Mouse (Mus musculus) splenic B cell, adult 2 months (primary cell): ENCODE results near the gene Mettl21a.
"Not testable (repeated sequence)": the region's sequence is repeated elsewhere in the genome, so short reads cannot be mapped to it uniquely, and the experiment has no call there.

ENCODE experiments used
- DNase-seq: peaks from one replicate; pipeline ENCODE4 v3.0.0-alpha.2; 2011; ENCODE audit warnings: low read depth, low spot score
- H3K27me3 ChIP-seq: 2 replicates; pipeline ENCODE4 v1.6.1; 2012; ENCODE audit warnings: mild to moderate bottlenecking, low read length, moderate library complexity, mixed read lengths; ENCODE audit not compliant: control insufficient read depth, poor library complexity, insufficient read depth, severe bottlenecking
- H3K36me3 ChIP-seq: 2 replicates; pipeline ENCODE4 v1.6.1; 2012; ENCODE audit warnings: mild to moderate bottlenecking, low read length, moderate library complexity, mixed read lengths; ENCODE audit not compliant: control insufficient read depth, poor library complexity, insufficient read depth, severe bottlenecking

Gene Mettl21a

GRCm38 (mm10) chr1:64578801-64579200, 38.2 kb downstream of the Mettl21a start:
- Histone ChIP-seq H3K36me3 (peaks cover 10% of the 10 kb centered on the region), H3K27me3 (no peaks in the 10 kb centered on the region)
- no peak for DNase-seq

DNA sequence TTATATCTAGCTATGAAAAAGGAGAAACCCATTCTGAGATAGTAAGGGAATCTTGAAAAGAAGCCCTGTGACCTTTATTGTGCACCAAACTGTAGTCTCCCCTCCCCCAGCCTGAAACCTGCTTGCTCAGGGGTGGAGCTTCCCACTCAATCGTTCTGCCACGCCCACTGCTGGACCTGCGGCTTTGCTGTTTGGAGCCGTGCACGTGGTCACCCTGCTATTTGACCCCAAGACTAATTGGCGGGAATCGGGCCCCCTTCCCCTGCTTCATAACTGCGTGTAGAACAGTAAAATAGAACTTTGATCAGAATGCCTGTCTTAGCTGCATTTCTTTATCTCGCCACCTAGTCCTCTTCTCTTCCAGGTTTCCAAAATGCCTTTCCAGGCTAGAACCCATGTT, 39.1 kb downstream of the Mettl21a start:
- H3K27me3 ChIP-seq, DNase-seq: not testable (repeated sequence)
- peaks cover 10% of the 10 kb centered on the region for H3K36me3 ChIP-seq

- H3K36me3 ChIP-seq, result peaks cover 10% of the 10 kb centered on the region
- DNase-seq, result no peak
- no peaks in the 10 kb centered on the region for H3K27me3 ChIP-seq
Observed at GRCm38 (mm10) chr1:64576732-64577131, 40.3 kb downstream of the Mettl21a start.

DNA sequence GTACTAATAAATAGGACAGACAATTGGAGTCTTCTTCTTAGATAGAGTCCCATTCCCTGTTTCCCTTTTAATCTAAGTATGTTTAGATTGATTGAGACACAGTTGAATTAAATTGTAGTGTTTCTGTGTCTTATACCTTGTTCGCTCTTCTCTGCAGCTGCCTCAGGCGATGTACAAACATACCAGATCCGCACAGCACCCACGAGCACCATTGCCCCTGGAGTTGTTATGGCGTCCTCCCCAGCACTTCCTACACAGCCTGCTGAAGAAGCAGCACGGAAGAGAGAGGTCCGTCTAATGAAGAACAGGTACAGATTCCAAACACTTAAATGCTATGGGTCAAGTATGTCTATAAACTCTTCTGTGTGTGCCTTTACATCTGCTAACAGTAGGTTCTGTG, 41.0 kb downstream of the Mettl21a start:
- H3K36me3 ChIP-seq, result peaks cover 10% of the 10 kb centered on the region
- no peak for DNase-seq
- H3K27me3 ChIP-seq, result no peaks in the 10 kb centered on the region

DNA sequence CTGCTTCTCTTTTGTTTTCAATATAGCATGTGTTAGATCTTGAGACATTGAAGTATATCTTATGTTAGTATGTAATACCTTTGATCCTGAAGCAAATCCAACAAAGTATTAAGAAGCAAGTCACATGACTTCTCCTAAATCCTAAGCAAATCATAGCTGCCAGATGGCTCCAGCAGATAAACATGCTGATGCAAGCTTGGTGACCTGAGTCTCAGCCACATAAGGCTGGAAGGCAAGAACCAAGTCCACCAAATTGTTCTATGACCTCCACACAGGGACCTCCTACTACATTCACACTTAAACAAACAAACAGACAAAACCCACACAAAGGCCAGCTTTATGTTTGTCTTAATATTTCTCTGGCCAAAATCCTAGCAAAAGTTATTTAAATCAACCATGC, 48.8 kb downstream of the Mettl21a start:
- H3K36me3 ChIP-seq, result peaks cover 5% of the 10 kb centered on the region
- DNase-seq, result no peak
- no peaks in the 10 kb centered on the region for H3K27me3 ChIP-seq

GRCm38 (mm10) chr1:64560105-64560504, 56.9 kb downstream of the Mettl21a start:
- Histone ChIP-seq H3K27me3 (no peaks in the 10 kb centered on the region), H3K36me3 (peaks cover 12% of the 10 kb centered on the region; the same call in 1 of the 2 replicates)
- no peak for DNase-seq
